Mouse (Mus musculus): ENCODE results near the gene Brd1.

GRCm38 (mm10) chr15:88708657-88709511 lies 25.1 kb downstream of the Brd1 start:
- TF ChIP-seq CTCF (IDR thresholded peaks at IDR 0.05; ENCODE audit: extremely low read depth, insufficient read length, insufficient replicate concordance, low read depth, low read length), result no peak
- no peak for TF ChIP-seq POLR2A (IDR thresholded peaks at IDR 0.05; ENCODE audit: low read depth, low read length)
